Mouse (Mus musculus): ENCODE data around the gene Timm8a1. TPM values are rescaled to one million over a fixed set of nuclear protein-coding genes. Genes with fewer than 3 reads are reported as not detected.

The Timm8a1 gene
- 0.20 and 0.37 TPM in 2 replicates for polyA plus RNA-seq (2012; rRNA removed; ENCODE audit: low replicate concordance)

DNA sequence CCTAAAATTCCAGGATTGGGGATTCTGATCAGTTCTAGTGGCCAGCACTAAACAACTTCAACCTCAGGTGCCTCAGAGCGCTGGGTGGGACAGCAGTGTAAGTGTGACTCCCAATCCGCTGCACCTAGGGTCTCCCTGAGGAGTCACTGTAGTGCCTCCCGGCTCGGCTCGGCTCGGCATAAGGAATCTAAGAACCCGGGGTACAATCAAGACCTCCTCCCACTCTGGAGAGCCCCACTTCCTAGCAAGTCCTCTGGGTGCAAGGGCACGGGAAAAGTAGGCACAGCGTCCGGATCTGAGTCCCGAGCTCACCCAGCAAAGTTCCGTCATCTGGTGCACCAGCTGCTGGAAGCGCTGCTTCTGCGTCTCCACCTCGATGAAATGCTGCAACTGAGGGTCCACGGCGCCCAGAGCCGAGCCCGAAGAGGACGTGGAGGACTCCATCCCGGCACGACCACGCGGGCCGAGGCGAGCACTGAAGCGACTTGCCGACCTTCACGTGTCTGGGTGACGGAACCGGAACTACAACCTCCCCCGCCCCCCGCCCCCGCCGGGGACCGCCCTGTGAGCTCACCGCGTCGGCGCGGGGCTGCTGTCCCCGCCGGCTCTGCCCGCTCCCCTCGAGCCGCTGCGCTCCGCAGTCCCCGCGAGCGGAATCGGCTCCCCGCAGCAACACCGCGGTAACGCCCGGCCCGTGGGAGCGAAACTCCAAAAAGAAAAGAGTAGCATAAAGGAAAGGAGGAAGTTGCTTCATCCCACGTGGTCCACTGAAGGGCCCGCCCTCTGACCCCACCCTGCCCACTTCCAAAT is at the start of gene Timm8a1:
TSS of gene Timm8a1 (minus strand) at position 721 of the 810 bp plus-strand sequence.

DNA sequence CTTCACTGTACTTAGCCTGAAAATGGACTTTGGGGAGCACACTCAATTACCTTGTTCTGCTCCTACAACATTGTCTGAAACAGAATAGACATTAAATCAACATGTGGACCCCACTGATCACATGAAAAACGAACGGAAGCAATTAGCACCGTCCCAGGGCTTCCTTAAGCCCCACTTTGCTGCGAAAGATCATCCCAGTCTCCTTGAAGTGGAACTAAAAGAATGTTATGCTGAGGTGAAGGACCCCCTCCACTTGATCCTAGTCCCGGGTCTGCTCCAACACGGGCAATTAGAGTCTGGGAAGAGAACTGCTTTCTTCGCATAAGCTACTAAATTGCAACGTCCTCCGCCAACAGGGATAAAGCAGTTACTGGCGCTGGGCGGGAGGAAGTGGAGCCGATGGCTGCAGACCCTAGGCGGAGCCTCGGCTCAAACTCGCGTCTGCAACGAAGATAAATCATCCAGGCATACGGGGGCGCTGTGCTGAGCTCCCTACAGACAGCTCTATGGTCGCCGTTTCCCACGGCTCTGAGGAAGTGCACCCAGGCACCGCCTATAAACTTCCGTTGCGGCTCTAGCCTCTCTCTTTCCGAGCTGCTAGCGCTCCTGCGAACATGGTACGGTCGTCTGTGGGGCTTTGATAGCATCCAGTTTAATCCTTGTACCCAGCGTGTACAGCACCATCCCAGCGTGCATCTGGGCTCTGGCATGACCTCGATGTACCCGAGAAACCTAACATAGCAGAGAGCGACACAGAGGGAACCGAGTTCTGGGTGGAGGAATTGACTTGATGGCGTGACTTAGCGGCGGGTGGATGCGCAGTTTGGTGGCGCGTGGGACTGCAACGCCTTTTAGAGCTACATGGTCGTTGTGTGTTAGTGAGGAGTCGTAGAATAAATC is 43.7 kb upstream of the Timm8a1 start, which contains the start of gene Rpl36a:
TSS of gene Rpl36a (plus strand) at position 552 of the 900 bp plus-strand sequence.

DNA sequence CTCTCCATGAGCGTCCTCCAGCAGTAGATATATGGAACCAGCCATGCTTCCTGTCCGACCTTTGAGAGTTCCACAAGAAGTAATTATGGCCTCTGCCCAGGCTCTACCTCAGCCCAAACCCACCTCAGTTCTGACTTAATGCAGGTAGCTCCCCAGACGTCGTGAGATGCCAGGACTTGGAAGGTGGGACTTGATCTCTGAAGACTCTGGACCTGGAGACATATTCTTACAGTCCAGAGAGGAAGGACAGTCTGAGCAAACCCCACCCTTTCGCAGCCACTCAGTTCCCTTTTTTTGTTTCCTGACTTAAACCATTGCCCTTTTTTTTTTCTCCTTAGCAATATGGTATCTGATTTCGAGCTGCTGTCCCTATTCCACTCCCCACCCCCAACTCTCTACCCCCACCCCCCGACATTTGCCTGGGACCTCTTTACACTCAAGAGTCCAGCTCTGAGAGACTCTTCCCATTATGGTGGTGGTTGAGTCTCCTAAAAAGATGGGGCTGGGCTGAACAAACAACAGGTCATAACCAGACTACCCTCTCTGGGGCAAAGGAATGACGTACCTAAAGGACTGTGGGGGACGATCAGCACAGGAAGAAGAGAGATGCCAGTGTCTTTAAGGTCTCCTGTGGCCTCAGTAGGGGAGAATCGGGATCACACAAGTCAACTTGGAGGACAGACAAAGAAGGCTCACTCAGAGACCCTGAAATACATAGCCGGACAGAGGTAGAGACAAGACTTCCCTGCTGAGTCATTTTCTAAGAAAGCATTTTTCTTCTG is 41.4 kb upstream of the Timm8a1 start, which contains the start of gene Btk:
TSS of gene Btk (minus strand) at position 683 of the 782 bp plus-strand sequence.

Other genes with a start within 250 kb of the Timm8a1 start
- gene Tmem35a, start 246.6 kb downstream of the Timm8a1 start, polyA plus RNA-seq (2012; rRNA removed; ENCODE audit: low replicate concordance): 0.14 and 0.90 TPM in 2 replicates
- 0.20 and 0.39 TPM in 2 replicates for gene Cenpi, start 233.8 kb downstream of the Timm8a1 start, polyA plus RNA-seq (2012; rRNA removed; ENCODE audit: low replicate concordance)
- gene Drp2, start 137.3 kb downstream of the Timm8a1 start, polyA plus RNA-seq (2012; rRNA removed; ENCODE audit: low replicate concordance): 0.06 and 0.29 TPM in 2 replicates
- not detected in 2 replicates for gene Taf7l, start 65.4 kb downstream of the Timm8a1 start, polyA plus RNA-seq (2012; rRNA removed; ENCODE audit: low replicate concordance)
- gene Btk, start 41.7 kb upstream of the Timm8a1 start, polyA plus RNA-seq (2012; rRNA removed; ENCODE audit: low replicate concordance): 0.06 and 0.24 TPM in 2 replicates
- 8.7 and 12.2 TPM in 2 replicates for gene Rpl36a, start 43.8 kb upstream of the Timm8a1 start, polyA plus RNA-seq (2012; rRNA removed; ENCODE audit: low replicate concordance)
- 0.53 and 1.1 TPM in 2 replicates for gene Gla, start 59.3 kb upstream of the Timm8a1 start, polyA plus RNA-seq (2012; rRNA removed; ENCODE audit: low replicate concordance)
- 1.7 and 1.8 TPM in 2 replicates for gene Hnrnph2, start 59.3 kb upstream of the Timm8a1 start, polyA plus RNA-seq (2012; rRNA removed; ENCODE audit: low replicate concordance)
- 0.02 and 0.08 TPM in 2 replicates for gene Armcx4, start 144.7 kb upstream of the Timm8a1 start, polyA plus RNA-seq (2012; rRNA removed; ENCODE audit: low replicate concordance)
- gene Armcx1, start 176.1 kb upstream of the Timm8a1 start, polyA plus RNA-seq (2012; rRNA removed; ENCODE audit: low replicate concordance): 0.85 TPM in 1 of 2 replicates, not detected in the other
- gene Armcx6, start 209.6 kb upstream of the Timm8a1 start, polyA plus RNA-seq (2012; rRNA removed; ENCODE audit: low replicate concordance): 0.12 and 0.79 TPM in 2 replicates
- 0.60 and 1.1 TPM in 2 replicates for gene Armcx3, start 214.7 kb upstream of the Timm8a1 start, polyA plus RNA-seq (2012; rRNA removed; ENCODE audit: low replicate concordance)